Mouse (Mus musculus) CH12.LX (cell line): ENCODE measurements around the gene Pdzd8. TPM values are rescaled to one million over a fixed set of nuclear protein-coding genes. Genes with fewer than 3 reads are reported as not detected.

ENCODE experiments used
- DNase-seq: peaks from one replicate; pipeline ENCODE4 v3.0.0-alpha.2; 2013; ENCODE audit errors: extremely low read depth
- H3K27ac ChIP-seq: 2 replicates; pipeline ENCODE4 v1.5.1; 2012; ENCODE audit warnings: low read depth, mild to moderate bottlenecking, control low read depth, moderate library complexity; ENCODE audit not compliant: insufficient read depth
- H3K27me3 ChIP-seq: replicated peaks from 2 replicates; pipeline ENCODE3; 2012; ENCODE audit warnings: inconsistent platforms
- H3K36me3 ChIP-seq, 2 experiments: replicated peaks in 1 of 2; 2 replicates each; pipeline versions ENCODE3 to v1.6.1; 2012; ENCODE audit warnings: inconsistent platforms in 1 of 2, low read length in 1 of 2, mild to moderate bottlenecking in 1 of 2, mixed read lengths in 1 of 2, moderate library complexity in 1 of 2; ENCODE audit not compliant: control insufficient read depth in 1 of 2, insufficient read depth in 1 of 2
- H3K4me1 ChIP-seq, 2 experiments: 2 replicates each; pipeline ENCODE4 v1.6.1; 2012; ENCODE audit warnings: inconsistent platforms in 1 of 2, moderate library complexity in 1 of 2; ENCODE audit not compliant: insufficient read depth in 2 of 2, control insufficient read depth in 1 of 2
- H3K4me2 ChIP-seq: 2 replicates; pipeline ENCODE4 v1.6.1; 2012; ENCODE audit warnings: low read depth, mild to moderate bottlenecking, control low read depth; ENCODE audit not compliant: poor library complexity, insufficient read depth, severe bottlenecking
- H3K4me3 ChIP-seq, 3 experiments: fragments of 150-350 bp in 1 of 3; sonication (generic) in 1 of 3; replicated peaks in 1 of 3; 2 replicates each; pipeline versions ENCODE3 to v1.5.1; 2011 to 2012; ENCODE audit warnings: low read depth in 2 of 3, low read length in 2 of 3, mild to moderate bottlenecking in 2 of 3, moderate library complexity in 2 of 3, control low read depth in 1 of 3, improper control_type of control experiment in 1 of 3, inconsistent platforms in 1 of 3, mixed read lengths in 1 of 3; ENCODE audit not compliant: poor library complexity in 1 of 3
- H3K79me2 ChIP-seq: replicated peaks from 2 replicates; pipeline ENCODE4 v1.6.1; 2012; ENCODE audit warnings: mild to moderate bottlenecking, moderate library complexity; ENCODE audit not compliant: control insufficient read depth, poor library complexity, insufficient read depth, severe bottlenecking; ENCODE audit errors: extremely low read depth
- H3K9ac ChIP-seq: 2 replicates; pipeline ENCODE4 v1.6.1; 2012; ENCODE audit warnings: low read depth, mild to moderate bottlenecking, control low read depth, moderate library complexity; ENCODE audit not compliant: insufficient read depth
- H3K9me3 ChIP-seq: replicated peaks from 2 replicates; pipeline ENCODE3; 2012; ENCODE audit warnings: low read length, inconsistent platforms, mixed read lengths
- CTCF ChIP-seq, 2 experiments: IDR thresholded peaks in 1 of 2; conservative IDR thresholded peaks in 1 of 2; 2 replicates each; pipeline ENCODE4 v1.5.1; 2011 to 2012; ENCODE audit warnings: low read depth in 2 of 2, low read length in 2 of 2, improper control_type of control experiment in 1 of 2, inconsistent platforms in 1 of 2, mild to moderate bottlenecking in 1 of 2, moderate library complexity in 1 of 2
- ELF1 ChIP-seq: IDR thresholded peaks from 2 replicates; pipeline ENCODE4 v1.6.1; 2014; ENCODE audit warnings: low read depth, mild to moderate bottlenecking, inconsistent platforms, low read length, improper control_type of control experiment
- HCFC1 ChIP-seq: IDR thresholded peaks from 2 replicates; pipeline ENCODE4 v1.6.1; 2012; ENCODE audit warnings: low read depth, mild to moderate bottlenecking, inconsistent platforms, low read length, improper control_type of control experiment
- MAZ ChIP-seq: IDR thresholded peaks from 2 replicates; pipeline ENCODE4 v1.6.1; 2012; ENCODE audit warnings: low read depth, mild to moderate bottlenecking, inconsistent platforms, low read length, improper control_type of control experiment, moderate library complexity
- MEF2A ChIP-seq: IDR thresholded peaks from 2 replicates; pipeline ENCODE4 v1.6.1; 2014; ENCODE audit warnings: low read depth, mild to moderate bottlenecking, inconsistent platforms, low read length, improper control_type of control experiment, borderline replicate concordance
- MXI1 ChIP-seq: IDR thresholded peaks from 2 replicates; pipeline ENCODE4 v1.6.1; 2011; ENCODE audit warnings: mild to moderate bottlenecking, low read depth, low read length, improper control_type of control experiment
- MYC ChIP-seq: IDR thresholded peaks from 2 replicates; pipeline ENCODE4 v1.6.1; 2011; ENCODE audit warnings: low read depth, mild to moderate bottlenecking, improper control_type of control experiment, low read length
- PAX5 ChIP-seq: IDR thresholded peaks from 2 replicates; pipeline ENCODE4 v1.6.1; 2012; ENCODE audit warnings: low read length, inconsistent platforms, mixed read lengths
- POLR2A ChIP-seq: IDR thresholded peaks from 2 replicates; pipeline ENCODE4 v1.6.1; 2011; ENCODE audit warnings: low read depth, mild to moderate bottlenecking, improper control_type of control experiment, low read length
- POLR2AphosphoS2 ChIP-seq: IDR thresholded peaks from 2 replicates; pipeline ENCODE4 v1.6.1; 2011; ENCODE audit warnings: low read depth, low read length, improper control_type of control experiment
- SIN3A ChIP-seq: IDR thresholded peaks from 2 replicates; pipeline ENCODE4 v1.6.1; 2012; ENCODE audit warnings: low read length, improper control_type of control experiment, inconsistent platforms
- SMC3 ChIP-seq: IDR thresholded peaks from 2 replicates; pipeline ENCODE4 v1.6.1; 2011; ENCODE audit warnings: low read depth, low read length, improper control_type of control experiment
- UBTF ChIP-seq: IDR thresholded peaks from 2 replicates; pipeline ENCODE4 v1.6.1; 2012; ENCODE audit warnings: low read depth, mild to moderate bottlenecking, inconsistent platforms, low read length, improper control_type of control experiment, moderate library complexity
- USF2 ChIP-seq: conservative IDR thresholded peaks from 2 replicates; pipeline ENCODE4 v1.6.1; 2011; ENCODE audit warnings: low read depth, low read length, improper control_type of control experiment
- dilution Hi-C: fragments of 300-500 bp; cut with MboI; formaldehyde crosslinking; loops from 2 replicates; pipeline ENCODE4 v1.14.3; 2020; ENCODE audit warnings: low sequenced_read_pairs; ENCODE audit not compliant: extremely low pct_unique_long_range_greater_than_20kb, extremely low pct_ligation_motif_present
- in situ Hi-C: fragments of 300-500 bp; cut with MboI; formaldehyde crosslinking; loops from 3 replicates; pipeline ENCODE4 v1.14.3; 2019; ENCODE audit warnings: low sequenced_read_pairs, low pct_ligation_motif_present, low pct_unique_long_range_greater_than_20kb, mixed read lengths
- polyA plus RNA-seq: library from polyadenylated mRNA; unstranded; fragments of >175 nt; gene quantifications from 2 replicates; pipeline ENCODE4 v1.2.1, GENCODE M21; 2012; ENCODE audit warnings: low read depth; ENCODE audit not compliant: insufficient read length
- total RNA-seq, 2 experiments: library from RNA; depleted of rRNA; stranded (reverse); fragments of 300-350 nt in 1 of 2; fragments of >200 nt in 1 of 2; gene quantifications; 2 replicates each; pipeline ENCODE4 v1.2.3; 2012 to 2014

Gene Pdzd8
- total and polyA plus RNA-seq, 3 experiments = 14.5 to 22.8 (median 20.2) TPM

DNA sequence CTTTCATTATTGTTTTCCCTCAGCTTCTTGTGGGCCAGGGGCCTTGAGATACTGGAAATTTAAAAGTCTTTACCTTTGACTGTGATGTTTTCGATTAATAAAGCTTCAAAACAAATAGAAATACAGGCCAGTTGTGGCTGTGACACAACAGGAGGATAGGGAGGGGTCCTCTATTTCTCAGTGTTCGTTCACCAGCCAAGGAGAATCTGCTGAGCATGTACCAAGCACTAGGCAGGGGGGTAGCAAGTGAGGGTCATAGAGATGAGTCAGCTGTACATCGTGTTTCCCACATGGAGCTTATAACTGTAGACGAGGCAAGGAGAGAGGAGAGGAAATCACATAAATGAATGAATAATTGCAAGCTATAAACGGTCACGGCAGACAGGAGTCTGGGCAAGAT, 17.1 kb upstream of the Pdzd8 start:
- no peaks in the 10 kb centered on the region for H3K36me3 ChIP-seq
- no peak overlapping the region for H3K9ac ChIP-seq
- no peaks in the 10 kb centered on the region for H3K27me3 ChIP-seq
- no peaks in the 10 kb centered on the region for H3K4me1 ChIP-seq
- DNase-seq = no peak
- no peak overlapping the region for H3K4me3 ChIP-seq
- H3K27ac ChIP-seq = no peak overlapping the region
- dilution Hi-C loops (no loop called here), in situ Hi-C loops (no loop called here)
- H3K9me3 ChIP-seq = no peaks in the 10 kb centered on the region
- H3K4me2 ChIP-seq = no peak overlapping the region
- H3K79me2 ChIP-seq = no peaks in the 10 kb centered on the region
- TF ChIP-seq ELF1 (no peak), POLR2AphosphoS2 (no peak), MEF2A (no peak), PAX5 (no peak), SIN3A (no peak), POLR2A (no peak), USF2 (no peak)

GRCm38 (mm10) chr19:59360486-59360896, 14.9 kb upstream of the Pdzd8 start:
- dilution Hi-C loops = no loop called here
- Histone ChIP-seq H3K4me2 (no peak overlapping the region), H3K27ac (no peak overlapping the region), H3K4me3 (no peak overlapping the region), H3K4me1 (no peaks in the 10 kb centered on the region), H3K9me3 (no peaks in the 10 kb centered on the region), H3K27me3 (no peaks in the 10 kb centered on the region), H3K36me3 (no peaks in the 10 kb centered on the region), H3K79me2 (no peaks in the 10 kb centered on the region), H3K9ac (no peak overlapping the region)
- no peak for TF ChIP-seq HCFC1
- no peak for TF ChIP-seq MAZ
- TF ChIP-seq UBTF = no peak
- no peak for TF ChIP-seq SMC3
- TF ChIP-seq MEF2A = no peak
- DNase-seq = no peak
- in situ Hi-C loops = no loop called here

GRCm38 (mm10) chr19:59359202-59359601, 13.6 kb upstream of the Pdzd8 start:
- dilution Hi-C loops (no loop called here), in situ Hi-C loops (no loop called here)
- no peaks in the 10 kb centered on the region for H3K4me1 ChIP-seq
- DNase-seq = no peak
- H3K4me3 ChIP-seq = no peak overlapping the region
- H3K9me3 ChIP-seq = no peaks in the 10 kb centered on the region
- no peak overlapping the region for H3K27ac ChIP-seq
- TF ChIP-seq SIN3A (no peak), CTCF (conservative IDR thresholded peaks at IDR 0.05 in 1 of 2, IDR thresholded peaks at IDR 0.05 in 1 of 2; ENCODE audit: low read depth in 2 of 2, low read length in 2 of 2) (no peak), MYC (no peak), MXI1 (no peak)
- H3K4me2 ChIP-seq = no peak overlapping the region
- H3K27me3 ChIP-seq = no peaks in the 10 kb centered on the region
- no peaks in the 10 kb centered on the region for H3K79me2 ChIP-seq
- no peaks in the 10 kb centered on the region for H3K36me3 ChIP-seq
- H3K9ac ChIP-seq = no peak overlapping the region
